Mouse (Mus musculus): Measurements from ENCODE around the gene Fbxl3. TPM values are rescaled to one million over a fixed set of nuclear protein-coding genes. Genes with fewer than 3 reads are reported as not detected.

Gene Fbxl3
- 22.0 and 23.5 TPM in 2 replicates for polyA plus RNA-seq (2015; fragmentation: Nextera tagmentation; extraction: Ambion mirVana)

DNA sequence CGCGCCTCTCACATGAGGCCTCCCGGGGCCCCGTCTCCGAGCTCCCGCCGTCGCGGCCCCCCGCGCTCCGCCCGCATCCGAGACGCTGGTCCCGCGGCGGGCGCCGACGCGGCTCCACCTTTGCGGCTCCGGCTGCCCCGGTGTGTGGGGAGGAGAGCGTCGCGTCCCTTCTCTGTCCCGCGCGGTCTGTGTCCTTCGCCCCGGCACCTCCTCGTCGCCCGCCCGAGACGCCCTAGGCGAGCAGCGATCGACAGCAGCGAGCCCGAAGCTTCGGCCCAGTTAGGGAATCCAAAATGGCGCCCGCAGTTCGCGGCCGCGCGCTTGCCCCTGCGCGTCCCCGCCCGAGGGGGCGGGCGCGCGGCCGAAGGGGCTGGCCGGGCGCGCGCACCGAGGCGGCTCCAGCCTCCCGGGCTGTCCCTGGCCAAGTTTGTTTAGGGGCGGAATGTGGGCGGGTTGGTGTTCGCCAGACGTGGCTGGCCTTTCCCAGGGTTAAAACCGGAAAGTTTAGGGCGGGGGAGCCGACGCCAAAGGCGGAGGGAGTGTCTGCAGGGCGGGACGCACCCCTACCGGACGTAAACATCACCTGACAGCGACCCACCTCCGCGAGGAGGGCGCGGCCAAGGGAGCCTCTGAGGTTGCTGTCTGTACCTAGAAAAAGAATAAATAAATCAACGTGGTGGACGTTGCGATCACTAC, at the start of gene Fbxl3:
Gene Fbxl3 (minus strand): TSS at position 329 of the 696 bp plus-strand sequence.
- H3K9me3 ChIP-seq (ENCODE audit: low read length), result no peaks in the 10 kb centered on the region
- under 1% methylated on average over 79 of the region's 88 CpGs for WGBS
- peak within 1 kb of the TSS; percentile 81 for H3K4me3 ChIP-seq (ENCODE audit: low read length)
- peaks cover 24% of the 10 kb centered on the region for H3K4me1 ChIP-seq (ENCODE audit: insufficient read depth, low read length)
- peak; percentile 95 for ATAC-seq (ENCODE audit: low FRiP score, low TSS enrichment)
- H3K27ac ChIP-seq (ENCODE audit: low read length), result peak within 1 kb of the TSS; percentile 99
- H3K4me2 ChIP-seq (replicated peaks; ENCODE audit: low read depth, low read length), result peak within 1 kb of the TSS; percentile 73
- peak within 1 kb of the TSS; percentile 100 for H3K9ac ChIP-seq (replicated peaks; ENCODE audit: low read length)
- H3K36me3 ChIP-seq (ENCODE audit: insufficient read depth, low read length), result peaks cover 5% of the 10 kb centered on the region; the same call in 1 of the 2 replicates
- H3K27me3 ChIP-seq (ENCODE audit: insufficient read depth, low read length), result no peaks in the 10 kb centered on the region

DNA sequence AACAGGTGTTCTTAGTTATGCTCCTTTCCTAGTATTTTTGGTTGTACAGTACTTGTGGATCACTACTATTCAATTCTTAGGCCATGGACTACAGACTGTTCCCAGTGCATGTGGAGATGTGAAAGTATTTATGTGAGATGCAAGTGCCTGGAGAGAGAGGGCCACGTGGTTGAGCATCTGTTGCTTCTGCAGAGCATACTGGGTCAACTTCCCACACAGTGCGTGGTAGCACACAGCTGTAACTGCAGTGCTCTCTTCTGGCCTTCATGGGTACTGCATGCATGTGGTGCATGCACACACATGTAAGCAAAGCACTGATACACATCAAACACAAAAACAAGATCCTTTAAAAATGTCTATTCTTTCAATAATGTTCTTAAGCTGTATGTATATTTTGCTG, 32.6 kb upstream of the Fbxl3 start:
- WGBS, result 80% methylated on average over 2 of the region's 2 CpGs
- H3K4me2 ChIP-seq (replicated peaks; ENCODE audit: low read depth, low read length), result no peak overlapping the region
- no peak for ATAC-seq (ENCODE audit: low FRiP score, low TSS enrichment)
- H3K36me3 ChIP-seq (ENCODE audit: insufficient read depth, low read length), result peaks cover 51% of the 10 kb centered on the region
- H3K9ac ChIP-seq (replicated peaks; ENCODE audit: low read length), result no peak overlapping the region
- no peak overlapping the region for H3K27ac ChIP-seq (ENCODE audit: low read length)
- H3K4me1 ChIP-seq (ENCODE audit: insufficient read depth, low read length), result no peaks in the 10 kb centered on the region
- H3K27me3 ChIP-seq (ENCODE audit: insufficient read depth, low read length), result no peaks in the 10 kb centered on the region
- no peak overlapping the region for H3K4me3 ChIP-seq (ENCODE audit: low read length)
- no peaks in the 10 kb centered on the region for H3K9me3 ChIP-seq (ENCODE audit: low read length)

DNA sequence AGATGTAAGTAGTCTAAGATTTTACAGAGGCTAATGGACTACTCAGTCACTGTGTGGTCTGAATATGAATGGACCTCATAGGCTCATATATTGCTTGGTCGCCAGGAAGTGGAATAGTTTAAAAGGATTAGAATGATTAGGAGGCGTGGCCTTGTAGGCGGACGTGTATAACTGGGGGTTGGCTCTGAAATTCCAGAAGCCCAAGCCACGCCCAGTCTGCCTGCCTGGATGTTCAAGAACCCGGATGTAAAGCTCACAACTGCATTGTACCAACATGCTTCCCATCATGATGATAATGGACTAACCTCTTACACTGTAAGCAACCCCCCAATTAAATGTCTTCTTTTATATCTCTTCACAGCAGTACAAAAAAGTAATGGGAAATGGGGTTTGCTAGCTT, 26.4 kb upstream of the Fbxl3 start:
- H3K4me2 ChIP-seq (replicated peaks; ENCODE audit: low read depth, low read length), result no peak overlapping the region
- ATAC-seq (ENCODE audit: low FRiP score, low TSS enrichment), result no peak
- 89% methylated on average over 6 of the region's 6 CpGs for WGBS
- no peak overlapping the region for H3K27ac ChIP-seq (ENCODE audit: low read length)
- no peak overlapping the region for H3K4me3 ChIP-seq (ENCODE audit: low read length)
- H3K9me3 ChIP-seq (ENCODE audit: low read length), result no peaks in the 10 kb centered on the region
- peaks cover 53% of the 10 kb centered on the region for H3K36me3 ChIP-seq (ENCODE audit: insufficient read depth, low read length)
- no peak overlapping the region for H3K9ac ChIP-seq (replicated peaks; ENCODE audit: low read length)
- no peaks in the 10 kb centered on the region for H3K4me1 ChIP-seq (ENCODE audit: insufficient read depth, low read length)
- H3K27me3 ChIP-seq (ENCODE audit: insufficient read depth, low read length), result no peaks in the 10 kb centered on the region

DNA sequence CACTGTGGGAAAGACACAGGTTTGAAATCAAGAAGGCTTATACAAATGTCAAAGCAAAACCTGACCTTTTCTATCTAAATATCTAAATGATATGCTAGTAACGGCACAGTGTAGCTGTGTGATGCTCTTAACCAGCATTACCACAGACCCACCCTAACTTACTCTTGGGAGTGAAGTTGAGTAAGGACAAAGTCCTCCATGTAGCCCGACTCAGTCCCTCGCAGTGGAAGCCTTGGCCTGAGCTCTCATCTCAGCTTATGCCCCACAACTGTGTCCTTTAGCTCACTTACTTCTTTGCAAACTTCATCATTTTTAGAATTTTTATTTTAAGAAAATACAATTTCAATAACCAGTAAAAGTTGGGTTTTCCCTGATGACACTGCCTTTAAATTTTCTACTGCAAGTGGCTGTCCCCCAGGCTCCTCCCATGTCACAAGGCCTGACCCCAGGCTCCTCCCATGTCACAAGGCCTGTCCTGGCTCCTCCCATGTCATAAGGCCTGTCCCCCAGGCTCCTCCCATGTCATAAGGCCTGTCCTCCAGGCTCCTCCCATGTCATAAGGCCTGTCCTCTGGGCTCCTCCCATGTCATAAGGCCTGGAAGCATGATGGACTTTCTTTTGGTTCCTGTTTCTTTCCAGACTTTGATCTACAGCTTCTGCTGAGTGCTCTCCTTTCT, 15.8 kb upstream of the Fbxl3 start:
- Histone ChIP-seq H3K36me3 (ENCODE audit: insufficient read depth, low read length) (peaks cover 54% of the 10 kb centered on the region), H3K4me3 (ENCODE audit: low read length) (no peak overlapping the region), H3K9ac (replicated peaks; ENCODE audit: low read length) (no peak overlapping the region), H3K4me2 (replicated peaks; ENCODE audit: low read depth, low read length) (no peak overlapping the region), H3K27ac (ENCODE audit: low read length) (no peak overlapping the region), H3K27me3 (ENCODE audit: insufficient read depth, low read length) (no peaks in the 10 kb centered on the region), H3K9me3 (ENCODE audit: low read length) (no peaks in the 10 kb centered on the region), H3K4me1 (ENCODE audit: insufficient read depth, low read length) (no peaks in the 10 kb centered on the region)
- no peak for ATAC-seq (ENCODE audit: low FRiP score, low TSS enrichment)
- WGBS, result 93% methylated on average over 3 of the region's 3 CpGs

DNA sequence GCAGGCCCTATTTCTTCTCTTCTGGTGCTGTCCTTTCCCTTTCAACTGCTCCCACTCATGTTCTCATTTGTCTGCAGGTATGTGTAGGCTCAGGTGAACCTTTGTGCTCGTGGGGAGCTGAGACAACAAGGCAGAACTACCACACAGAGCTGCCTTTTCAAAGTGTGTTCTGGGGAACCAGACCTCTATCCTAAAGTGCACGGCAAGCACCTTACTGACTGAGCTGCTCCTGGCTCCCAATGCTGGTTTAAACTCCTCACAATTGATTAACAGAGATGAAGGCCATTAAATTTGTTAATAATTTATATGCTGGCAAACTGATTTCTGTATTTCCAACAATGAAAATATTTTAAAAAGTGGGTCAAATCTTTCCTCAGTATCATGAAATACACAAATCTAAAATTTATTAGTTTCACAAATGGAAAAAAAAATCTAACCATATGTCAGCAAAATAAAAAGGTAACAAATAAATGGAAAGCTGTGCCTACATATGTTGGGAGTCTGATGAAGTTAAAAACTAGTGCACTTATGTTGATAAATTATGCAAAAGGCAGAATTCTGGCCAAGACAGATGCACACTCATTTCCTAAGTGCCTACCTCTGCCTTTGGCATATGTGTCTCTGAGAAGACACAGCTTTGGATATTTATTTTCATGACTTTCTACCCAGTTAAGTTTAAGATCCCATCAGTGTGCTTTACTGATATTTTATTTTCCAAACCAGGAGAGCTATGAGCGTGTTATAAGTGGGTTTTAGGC, 13.4 kb upstream of the Fbxl3 start:
- no peak for ATAC-seq (ENCODE audit: low FRiP score, low TSS enrichment)
- H3K9ac ChIP-seq (replicated peaks; ENCODE audit: low read length), result no peak overlapping the region
- H3K4me1 ChIP-seq (ENCODE audit: insufficient read depth, low read length), result no peaks in the 10 kb centered on the region
- WGBS, result 91% methylated on average over 3 of the region's 3 CpGs
- H3K4me2 ChIP-seq (replicated peaks; ENCODE audit: low read depth, low read length), result no peak overlapping the region
- no peaks in the 10 kb centered on the region for H3K27me3 ChIP-seq (ENCODE audit: insufficient read depth, low read length)
- H3K27ac ChIP-seq (ENCODE audit: low read length), result peak overlapping the region; percentile 42; the same call in 1 of the 2 replicates
- no peak overlapping the region for H3K4me3 ChIP-seq (ENCODE audit: low read length)
- no peaks in the 10 kb centered on the region for H3K9me3 ChIP-seq (ENCODE audit: low read length)
- peaks cover 41% of the 10 kb centered on the region for H3K36me3 ChIP-seq (ENCODE audit: insufficient read depth, low read length)

DNA sequence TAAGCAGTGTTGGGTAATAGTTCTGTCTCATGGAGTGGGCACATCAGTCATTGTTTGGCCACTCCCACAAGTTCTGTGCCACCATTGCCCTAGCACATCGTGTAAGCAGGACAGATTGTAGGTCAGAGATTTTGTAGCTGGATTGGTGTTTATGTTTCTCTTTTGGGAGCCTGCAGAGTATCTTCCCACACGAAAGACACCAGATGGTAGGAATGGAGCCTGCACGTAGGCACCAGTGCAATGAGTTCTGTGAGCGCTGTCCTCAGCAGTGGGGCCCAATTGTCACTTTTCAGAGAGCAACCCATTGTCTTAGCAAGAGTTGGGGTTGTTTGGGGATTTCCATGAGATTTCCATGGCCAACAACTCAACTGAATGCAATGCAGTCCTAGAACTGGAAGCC, 10.6 kb upstream of the Fbxl3 start:
- no peaks in the 10 kb centered on the region for H3K27me3 ChIP-seq (ENCODE audit: insufficient read depth, low read length)
- no peaks in the 10 kb centered on the region for H3K9me3 ChIP-seq (ENCODE audit: low read length)
- 83% methylated on average over 4 of the region's 4 CpGs for WGBS
- peaks cover 19% of the 10 kb centered on the region for H3K36me3 ChIP-seq (ENCODE audit: insufficient read depth, low read length)
- ATAC-seq (ENCODE audit: low FRiP score, low TSS enrichment), result no peak
- no peak overlapping the region for H3K9ac ChIP-seq (replicated peaks; ENCODE audit: low read length)
- H3K4me2 ChIP-seq (replicated peaks; ENCODE audit: low read depth, low read length), result no peak overlapping the region
- H3K4me3 ChIP-seq (ENCODE audit: low read length), result no peak overlapping the region
- H3K4me1 ChIP-seq (ENCODE audit: insufficient read depth, low read length), result no peaks in the 10 kb centered on the region
- H3K27ac ChIP-seq (ENCODE audit: low read length), result no peak overlapping the region

DNA sequence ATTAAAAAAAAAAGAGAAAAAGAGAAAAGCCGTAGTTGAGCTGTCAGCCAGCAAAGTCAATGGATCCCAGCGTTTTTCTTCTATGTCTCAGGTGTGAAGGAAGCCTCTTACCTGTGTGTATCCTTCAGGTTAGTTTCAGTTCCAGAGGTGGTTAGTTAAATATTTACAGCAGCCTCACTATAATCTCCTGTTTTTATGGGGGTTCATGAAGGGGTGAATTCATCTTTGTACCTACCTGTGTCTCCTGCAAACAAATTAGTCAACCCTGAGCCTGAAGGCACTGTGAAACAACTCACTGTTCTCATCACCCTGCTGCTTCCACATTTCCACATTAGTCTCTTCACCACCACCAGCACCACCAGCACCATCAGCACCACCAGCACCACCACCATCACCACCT, 6.9 kb upstream of the Fbxl3 start:
- Histone ChIP-seq H3K27ac (ENCODE audit: low read length) (no peak overlapping the region), H3K9ac (replicated peaks; ENCODE audit: low read length) (no peak overlapping the region), H3K4me3 (ENCODE audit: low read length) (no peak overlapping the region), H3K4me1 (ENCODE audit: insufficient read depth, low read length) (peaks cover 8% of the 10 kb centered on the region; the same call in 1 of the 2 replicates), H3K4me2 (replicated peaks; ENCODE audit: low read depth, low read length) (no peak overlapping the region), H3K27me3 (ENCODE audit: insufficient read depth, low read length) (no peaks in the 10 kb centered on the region), H3K36me3 (ENCODE audit: insufficient read depth, low read length) (no peaks in the 10 kb centered on the region), H3K9me3 (ENCODE audit: low read length) (no peaks in the 10 kb centered on the region)
- ATAC-seq (ENCODE audit: low FRiP score, low TSS enrichment), result no peak
- 94% methylated on average over 2 of the region's 2 CpGs for WGBS

DNA sequence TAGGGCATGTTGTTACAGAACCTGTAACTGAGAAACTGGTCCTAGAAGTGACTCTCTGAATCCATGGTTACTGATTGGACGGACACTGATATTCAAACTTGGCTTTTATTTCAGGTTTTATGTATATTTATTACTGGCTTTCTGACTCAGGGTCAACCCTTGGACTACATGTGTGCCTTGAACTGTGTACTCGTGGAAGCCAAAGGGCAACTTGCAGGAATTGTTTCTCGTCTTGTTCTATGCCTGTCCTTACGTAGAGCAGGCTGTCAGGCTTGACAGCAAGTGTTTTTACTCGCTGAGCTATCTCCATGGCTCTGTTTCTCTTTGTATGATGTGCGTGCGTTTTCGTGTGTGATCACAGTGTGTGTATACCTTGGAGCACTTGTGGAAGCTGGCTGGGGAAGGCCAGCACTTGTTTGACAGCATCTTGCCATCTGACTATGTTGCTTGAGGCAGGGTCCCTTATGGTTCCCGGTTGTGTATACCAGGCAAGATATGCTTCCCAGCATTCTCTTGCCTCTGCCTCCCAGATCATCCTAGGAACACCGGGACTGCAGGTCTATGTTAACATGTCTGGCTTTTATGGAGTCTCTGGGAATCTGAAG, 3.5 kb upstream of the Fbxl3 start:
- Histone ChIP-seq H3K9me3 (ENCODE audit: low read length) (no peaks in the 10 kb centered on the region), H3K4me2 (replicated peaks; ENCODE audit: low read depth, low read length) (no peak overlapping the region), H3K4me1 (ENCODE audit: insufficient read depth, low read length) (peaks cover 12% of the 10 kb centered on the region; the same call in 1 of the 2 replicates), H3K9ac (replicated peaks; ENCODE audit: low read length) (no peak overlapping the region), H3K4me3 (ENCODE audit: low read length) (no peak overlapping the region), H3K36me3 (ENCODE audit: insufficient read depth, low read length) (no peaks in the 10 kb centered on the region), H3K27me3 (ENCODE audit: insufficient read depth, low read length) (no peaks in the 10 kb centered on the region), H3K27ac (ENCODE audit: low read length) (peak overlapping the region; percentile 15; the same call in 1 of the 2 replicates)
- WGBS, result 70% methylated on average over 10 of the region's 10 CpGs
- ATAC-seq (ENCODE audit: low FRiP score, low TSS enrichment), result no peak

DNA sequence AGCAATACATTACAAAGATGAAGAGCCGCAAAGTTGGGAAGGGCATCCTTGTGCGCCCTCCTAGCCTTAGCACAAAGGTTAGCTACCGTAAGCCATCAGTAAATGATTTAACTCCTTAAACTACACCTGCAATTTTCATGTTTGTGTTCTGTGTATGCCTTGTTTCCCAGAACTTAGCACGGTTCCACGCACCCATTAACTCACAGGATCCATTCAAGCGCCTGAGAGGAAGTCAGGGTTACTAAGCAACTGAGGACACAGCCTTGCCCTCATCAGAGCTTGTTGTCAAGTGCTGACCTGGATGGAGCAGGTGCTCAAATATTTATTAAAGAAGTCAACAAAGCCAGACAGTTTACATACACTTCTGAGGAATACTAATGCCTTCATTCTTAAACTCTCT, 2.9 kb upstream of the Fbxl3 start:
- ATAC-seq (ENCODE audit: low FRiP score, low TSS enrichment), result peak; percentile 29; the same call in 1 of the 2 replicates
- Histone ChIP-seq H3K4me1 (ENCODE audit: insufficient read depth, low read length) (peaks cover 15% of the 10 kb centered on the region), H3K9me3 (ENCODE audit: low read length) (no peaks in the 10 kb centered on the region), H3K4me3 (ENCODE audit: low read length) (no peak overlapping the region), H3K27me3 (ENCODE audit: insufficient read depth, low read length) (no peaks in the 10 kb centered on the region), H3K9ac (replicated peaks; ENCODE audit: low read length) (no peak overlapping the region), H3K36me3 (ENCODE audit: insufficient read depth, low read length) (no peaks in the 10 kb centered on the region), H3K4me2 (replicated peaks; ENCODE audit: low read depth, low read length) (no peak overlapping the region), H3K27ac (ENCODE audit: low read length) (0 out of 2 replicates have a peak overlapping the region, but pooled peaks have one; percentile 11)
- 50% methylated on average over 6 of the region's 6 CpGs for WGBS
